Mouse (Mus musculus): Measurements from ENCODE around the gene Rgs2.

Rgs2 gene

GRCm38 (mm10) chr1:144003904-144004740 lies at the start of gene Rgs2:
TSS of gene Rgs2 (minus strand) at chr1:144004161.
- CTCF ChIA-PET, result interaction anchor here in 3 of 4 experiments (0.5 to 2.5 kb wide), 4 partner anchors 16 to 301 kb away, joined by 3 to 10 read pairs (median 4); no protein-coding TSS in a partner anchor
- POLR2A ChIA-PET, result interaction anchor here (0.6 to 1.6 kb wide), 7 partner anchors 14 to 264 kb away, joined by 3 to 5 read pairs (median 4); partner anchors contain the start of genes Trove2 (in 2 of the 4) and Uchl5 (in 2 of the 4)

GRCm38 (mm10) chr1:144053401-144053800 lies 49.4 kb upstream of the Rgs2 start:
- ChIA-PET POLR2A (no interaction called here), CTCF (no interaction called here)

GRCm38 (mm10) chr1:144041826-144042225 lies 37.9 kb upstream of the Rgs2 start:
- ChIA-PET CTCF (no interaction called here), POLR2A (no interaction called here)

GRCm38 (mm10) chr1:144033498-144033897 lies 29.5 kb upstream of the Rgs2 start:
- ChIA-PET POLR2A (no interaction called here), CTCF (no interaction called here)

GRCm38 (mm10) chr1:144030499-144030898 lies 26.5 kb upstream of the Rgs2 start:
- ChIA-PET POLR2A (no interaction called here), CTCF (interaction anchor here in 1 of 4 experiments (0.5 kb wide), 1 partner anchor 227 kb away, joined by 9 read pairs; no protein-coding TSS in a partner anchor)

- ChIA-PET CTCF (interaction anchor here in 1 of 4 experiments (0.6 kb wide), 1 partner anchor 369 kb away, joined by 3 read pairs; no protein-coding TSS in a partner anchor), POLR2A (interaction anchor here in 1 of 4 experiments (0.6 kb wide), 1 partner anchor 107 kb away, joined by 3 read pairs; no protein-coding TSS in a partner anchor)
Measured at GRCm38 (mm10) chr1:144029679-144030078, 25.7 kb upstream of the Rgs2 start.

- POLR2A ChIA-PET, result no interaction called here
- CTCF ChIA-PET, result no interaction called here
Measured at GRCm38 (mm10) chr1:144018417-144018958, 14.5 kb upstream of the Rgs2 start.

GRCm38 (mm10) chr1:144013913-144014312 lies 10.0 kb upstream of the Rgs2 start:
- ChIA-PET CTCF (no interaction called here), POLR2A (interaction anchor here in 1 of 4 experiments (0.6 kb wide), 1 partner anchor 25 kb away, joined by 3 read pairs; no protein-coding TSS in a partner anchor)

GRCm38 (mm10) chr1:144007341-144007740 lies 3.4 kb upstream of the Rgs2 start:
- ChIA-PET POLR2A (no interaction called here), CTCF (interaction anchor here in 1 of 4 experiments (1.3 to 1.6 kb wide), 2 partner anchors 194 to 204 kb away, joined by 4 to 6 read pairs; no protein-coding TSS in a partner anchor)

GRCm38 (mm10) chr1:144006542-144006941 lies 2.6 kb upstream of the Rgs2 start:
- POLR2A ChIA-PET, result interaction anchor here in 2 of 4 experiments (0.6 to 0.8 kb wide), 2 partner anchors 14 to 878 kb away, joined by 3 read pairs; no protein-coding TSS in a partner anchor

GRCm38 (mm10) chr1:144005648-144006047 lies 1.7 kb upstream of the Rgs2 start:
- POLR2A ChIA-PET, result interaction anchor here in 2 of 4 experiments (0.6 to 0.7 kb wide), 3 partner anchors 121 to 914 kb away, joined by 3 to 6 read pairs (median 3); no protein-coding TSS in a partner anchor

More at GRCm38 (mm10) chr1:144006542-144006941, 2.6 kb upstream of the Rgs2 start:
- CTCF ChIA-PET, result interaction anchor here in 2 of 4 experiments (0.8 to 1.6 kb wide), 4 partner anchors 139 to 203 kb away, joined by 3 to 6 read pairs (median 4); no protein-coding TSS in a partner anchor

GRCm38 (mm10) chr1:144004741-144005140 lies 780 bp upstream of the Rgs2 start:
- ChIA-PET CTCF (interaction anchor here in 3 of 4 experiments (0.5 to 2.5 kb wide), 3 partner anchors 190 to 301 kb away, joined by 3 to 10 read pairs (median 4); no protein-coding TSS in a partner anchor), POLR2A (interaction anchor here in 1 of 4 experiments (0.6 kb wide), 1 partner anchor 265 kb away, joined by 3 read pairs; no protein-coding TSS in a partner anchor)

More at GRCm38 (mm10) chr1:144005648-144006047, 1.7 kb upstream of the Rgs2 start:
- CTCF ChIA-PET, result interaction anchor here in 1 of 4 experiments (1.0 to 2.5 kb wide), 2 partner anchors 191 to 202 kb away, joined by 5 to 10 read pairs; no protein-coding TSS in a partner anchor

GRCm38 (mm10) chr1:144003416-144003815 lies 545 bp downstream of the Rgs2 start:
- ChIA-PET POLR2A (interaction anchor here (0.5 to 1.6 kb wide), 8 partner anchors 13 to 227 kb away, joined by 3 to 5 read pairs (median 4); partner anchors contain the start of genes Trove2 (in 2 of the 4) and Uchl5 (in 2 of the 4)), CTCF (interaction anchor here in 2 of 4 experiments (0.6 to 2.5 kb wide), 3 partner anchors 17 to 200 kb away, joined by 4 to 10 read pairs (median 8); no protein-coding TSS in a partner anchor)

GRCm38 (mm10) chr1:144002715-144003066 lies 1.3 kb downstream of the Rgs2 start:
- ChIA-PET POLR2A (interaction anchor here in 3 of 4 experiments (0.5 to 1.6 kb wide), 4 partner anchors 14 to 226 kb away, joined by 3 to 5 read pairs (median 3); partner anchors contain the start of genes Trove2 (in 1 of the 3) and Uchl5 (in 1 of the 3)), CTCF (interaction anchor here in 1 of 4 experiments (1.5 kb wide), 1 partner anchor 189 kb away, joined by 4 read pairs; no protein-coding TSS in a partner anchor)

- POLR2A ChIA-PET, result interaction anchor here in 1 of 4 experiments (0.7 kb wide), 1 partner anchor 161 kb away, joined by 3 read pairs; no protein-coding TSS in a partner anchor
- CTCF ChIA-PET, result no interaction called here
Measured at GRCm38 (mm10) chr1:144002036-144002714, 1.8 kb downstream of the Rgs2 start.

- ChIA-PET CTCF (no interaction called here), POLR2A (no interaction called here)
Measured at GRCm38 (mm10) chr1:144000246-144000645, 3.7 kb downstream of the Rgs2 start.

GRCm38 (mm10) chr1:143999371-143999920 lies 4.5 kb downstream of the Rgs2 start:
- ChIA-PET POLR2A (interaction anchor here in 1 of 4 experiments (0.7 kb wide), 1 partner anchor 195 kb away, joined by 4 read pairs; no protein-coding TSS in a partner anchor), CTCF (no interaction called here)

- CTCF ChIA-PET, result no interaction called here
- POLR2A ChIA-PET, result interaction anchor here in 1 of 4 experiments (1.5 kb wide), 1 partner anchor 14 kb away, joined by 3 read pairs; no protein-coding TSS in a partner anchor
Measured at GRCm38 (mm10) chr1:143993026-143993425, 10.9 kb downstream of the Rgs2 start.
